Mouse (Mus musculus) layer of hippocampus, postnatal 10 days (tissue): ENCODE results near the gene Pard6b. TPM values are rescaled to one million over a fixed set of nuclear protein-coding genes. Genes with fewer than 3 reads are reported as not detected.

Experiments used
- DNase-seq, 2 experiments: peaks; one replicate each; pipeline ENCODE4 v3.0.0; 2021; ENCODE audit warnings: low spot score in 2 of 2
- microRNA-seq, 2 experiments: library from miRNA; unstranded; fragments of <30 nt; microRNA quantifications; one replicate each; pipeline ENCODE4 v1.2.0; 2021
- total RNA-seq, 2 experiments: library from RNA; stranded (reverse); gene quantifications; 2 replicates each; pipeline ENCODE4 v1.2.3; 2021

Gene Pard6b
- total RNA-seq, 2 experiments from 2014 or later: 3.5 to 3.7 TPM

DNA sequence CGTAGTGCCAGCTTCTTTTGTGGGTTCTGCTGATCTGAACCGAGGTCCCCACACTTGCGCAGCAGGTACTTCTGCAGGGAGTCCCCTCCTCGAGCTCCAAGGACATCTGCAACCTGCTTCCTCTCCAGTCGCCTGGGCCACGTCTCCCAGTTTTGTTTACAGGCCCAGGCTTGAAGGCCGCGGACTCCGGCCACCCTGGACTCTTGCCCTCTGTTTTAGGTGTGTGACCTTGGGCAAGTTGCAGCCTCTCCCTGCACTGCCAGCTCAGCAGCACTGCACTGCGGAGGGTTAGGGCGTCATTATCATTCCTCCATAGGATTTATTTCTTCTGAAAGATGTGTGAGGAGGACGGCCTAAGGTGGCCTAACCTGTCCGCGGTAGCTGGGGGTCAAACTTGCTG is 47.0 kb downstream of the Pard6b start:
- no peak for DNase-seq

DNA sequence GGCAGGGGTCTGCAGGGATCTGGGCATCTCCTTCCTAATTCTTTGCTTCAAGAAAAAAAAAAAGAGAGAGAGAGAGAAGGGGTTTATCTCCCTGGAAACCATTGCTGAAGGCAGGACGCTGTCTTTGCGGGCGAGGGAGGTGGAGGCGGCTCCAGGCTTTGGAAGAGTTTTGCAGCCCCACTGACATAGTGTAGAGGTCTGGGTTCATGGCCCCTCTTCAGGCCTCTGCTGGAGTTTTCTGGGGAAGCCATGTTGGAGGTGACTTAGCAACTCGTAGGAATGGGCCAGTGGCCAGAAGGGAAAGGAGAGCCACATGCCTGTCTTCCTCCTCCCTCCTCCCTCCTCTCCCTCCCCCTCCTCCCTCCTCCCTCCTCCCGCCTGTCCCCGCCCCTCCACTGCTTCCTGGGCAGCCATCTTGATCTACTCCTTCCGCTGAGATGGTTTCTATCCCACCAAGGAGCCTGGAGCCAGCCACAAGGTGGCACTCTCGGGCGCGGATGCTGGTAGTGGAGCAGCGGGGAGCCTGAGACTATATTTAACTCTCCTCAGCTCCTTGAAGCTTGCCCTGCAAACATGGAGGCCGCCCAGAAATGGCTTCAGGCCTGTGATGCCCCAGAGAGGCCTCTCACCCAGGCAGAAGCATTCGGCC is 47.5 kb downstream of the Pard6b start:
- peak; percentile 92 to 94 for DNase-seq

DNA sequence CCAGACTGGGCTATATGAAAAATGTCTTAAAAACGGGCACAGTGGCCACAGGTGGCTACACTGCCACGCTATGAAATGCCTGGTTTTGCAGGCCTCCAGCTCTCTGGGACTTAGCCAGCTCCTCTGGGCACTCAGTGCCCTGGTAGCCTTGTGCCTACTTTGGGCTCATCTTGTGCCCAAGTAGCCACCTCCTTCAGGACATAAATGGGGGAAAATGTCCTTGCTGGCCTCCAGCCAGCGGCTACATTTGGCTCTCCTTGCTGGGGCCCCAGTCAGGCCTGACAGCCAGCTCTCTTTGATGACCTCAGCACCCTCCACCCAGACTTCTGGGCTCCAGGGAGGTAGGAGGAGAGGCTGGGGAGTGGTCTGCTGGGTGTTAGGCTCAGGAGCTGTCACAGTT is 49.2 kb downstream of the Pard6b start:
- DNase-seq: no peak

DNA sequence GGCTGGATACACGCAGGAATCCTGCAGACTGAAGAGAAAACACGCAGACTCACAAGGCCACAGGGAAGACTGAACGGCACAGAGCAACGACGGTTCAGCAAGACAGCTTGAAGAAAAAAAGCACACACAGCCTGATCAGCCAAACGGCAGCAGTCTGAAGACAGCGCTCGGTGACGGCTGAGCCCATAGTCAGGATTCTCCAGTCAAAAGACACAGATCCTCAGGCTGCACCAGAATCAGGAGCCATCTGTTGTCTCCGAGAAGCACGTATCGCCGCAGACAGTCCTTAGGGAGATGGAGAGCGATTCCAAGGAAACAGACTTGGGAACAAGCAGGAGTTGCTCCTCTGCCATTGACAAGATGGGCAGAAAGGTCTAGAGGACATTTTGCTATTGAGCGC is 56.4 kb downstream of the Pard6b start:
- no peak for DNase-seq

DNA sequence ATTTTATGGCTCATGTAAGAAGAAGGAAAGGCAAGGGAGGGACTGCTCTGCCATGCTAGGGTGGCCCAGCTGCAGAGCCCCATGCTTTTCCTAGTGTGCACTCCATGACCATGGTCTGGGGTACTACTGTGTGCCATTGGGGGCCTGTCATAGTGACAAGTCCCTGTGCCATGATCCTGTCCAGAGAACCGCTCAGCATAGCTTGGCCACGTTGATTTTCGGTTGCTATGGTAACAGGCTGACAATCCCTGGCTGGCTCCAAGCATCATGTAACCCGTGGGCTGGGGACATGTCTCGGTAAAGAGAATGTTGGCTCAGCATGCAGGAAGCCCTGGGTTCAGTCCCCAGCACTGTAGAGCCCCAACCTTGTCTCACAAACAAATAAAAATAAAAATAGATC is 63.0 kb downstream of the Pard6b start:
- DNase-seq: peak in 1 of 2 experiments; percentile 34

DNA sequence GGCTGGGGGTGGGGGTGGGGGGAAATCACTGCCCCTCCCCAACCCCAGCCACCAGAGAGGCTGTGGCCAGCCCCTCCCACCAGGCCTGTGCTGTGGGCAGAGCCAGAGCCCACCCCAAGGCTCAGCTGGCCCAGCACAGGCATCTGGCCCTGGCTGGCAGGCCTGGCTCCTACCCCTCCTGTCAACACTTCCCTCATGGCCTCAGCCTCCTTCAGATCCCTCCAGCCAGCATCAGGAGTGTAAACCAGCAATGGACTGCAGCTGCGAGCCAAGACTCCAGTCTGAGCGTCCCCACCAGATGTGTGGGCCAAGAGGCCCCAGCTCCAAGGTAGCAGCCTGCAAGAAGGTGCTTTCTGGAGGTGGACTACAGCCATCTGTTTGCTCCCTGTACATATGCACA is 64.6 kb downstream of the Pard6b start:
- DNase-seq: no peak

DNA sequence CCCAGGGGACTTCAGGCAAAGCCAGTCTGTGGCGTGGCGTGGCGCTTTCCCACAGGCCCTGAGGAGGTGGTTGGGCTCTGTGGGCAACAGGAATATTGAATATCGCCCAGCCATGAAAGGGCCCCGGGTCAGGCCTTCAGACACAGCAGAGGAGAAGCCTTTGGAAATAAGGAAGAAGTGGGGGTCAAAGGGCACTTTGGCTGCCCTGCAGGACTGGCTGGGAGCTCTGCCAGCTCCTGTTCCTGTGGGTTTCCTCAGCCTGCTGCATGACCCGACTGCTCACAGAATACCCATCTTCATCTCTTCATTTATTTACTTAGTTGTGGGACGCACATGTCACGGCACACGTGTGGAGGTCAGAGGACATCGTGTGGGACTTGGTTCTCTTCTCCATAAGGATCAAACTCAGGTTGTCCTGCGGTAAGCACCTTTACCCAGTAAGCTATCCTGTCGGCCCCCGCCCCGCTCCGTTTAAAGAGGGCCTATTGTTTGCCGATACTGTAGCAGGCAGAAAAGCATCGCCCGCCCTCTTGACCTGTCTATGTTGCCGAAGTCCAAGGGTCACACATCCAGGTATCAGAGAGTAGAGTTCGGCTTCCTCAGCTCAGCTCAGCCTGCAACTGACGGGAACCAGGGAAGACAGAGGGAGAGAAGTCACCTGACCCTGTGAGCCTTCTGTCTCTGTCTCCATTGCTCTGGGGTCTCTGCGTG is 67.1 kb downstream of the Pard6b start:
- no peak for DNase-seq

DNA sequence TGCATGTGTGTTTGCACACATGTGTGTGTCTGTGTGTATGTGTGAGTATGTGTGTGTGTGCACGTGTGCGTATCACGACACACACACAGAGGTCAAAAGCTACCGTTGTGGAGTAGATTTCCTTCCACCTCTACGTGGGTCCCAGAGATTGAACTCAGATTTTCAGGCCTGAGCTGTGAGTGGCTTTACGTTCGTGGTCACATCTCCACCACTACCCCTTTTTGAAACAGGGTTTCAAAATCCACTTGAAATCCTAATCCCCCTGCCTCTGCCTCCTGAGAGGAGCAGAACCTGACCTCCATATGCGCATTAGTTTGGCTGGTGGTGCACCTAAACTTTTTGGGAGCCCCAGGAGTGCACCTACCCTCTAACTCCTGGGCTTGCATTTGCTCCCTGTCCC is 68.4 kb downstream of the Pard6b start:
- no peak for DNase-seq

Small RNA genes lying within 50 kb of the gene (microRNA-seq; reads per million reads assigned to microRNA genes)
- 0 reads per million in 2 experiments for gene Gm24327

Other genes starting within 250 kb of the Pard6b start
- gene Ptpn1, start 148.9 kb upstream of the Pard6b start, total RNA-seq: 10 to 100 TPM; 71.1 to 73.0 TPM
- gene Ripor3, start 70.4 kb upstream of the Pard6b start, total RNA-seq: under 1 TPM; 0.43 to 0.62 TPM
- 100 to 1,000 TPM; 113 to 115 TPM for gene Adnp, start 126.1 kb downstream of the Pard6b start, total RNA-seq
- gene Gm20716, start 149.4 kb downstream of the Pard6b start, total RNA-seq: 10 to 100 TPM; 28.0 to 28.3 TPM
- 10 to 100 TPM; 46.0 to 57.8 TPM for gene Dpm1, start 149.6 kb downstream of the Pard6b start, total RNA-seq
- 10 to 100 TPM; 16.1 to 17.4 TPM for gene Mocs3, start 149.6 kb downstream of the Pard6b start, total RNA-seq
- 10 to 100 TPM; 45.5 to 46.8 TPM for gene Kcng1, start 200.7 kb downstream of the Pard6b start, total RNA-seq